Mouse (Mus musculus): ENCODE results near the gene Sult1b1. TPM values are rescaled to one million over a fixed set of nuclear protein-coding genes. Genes with fewer than 3 reads are reported as not detected.

The Sult1b1 gene
- total RNA-seq, 2 experiments from 2014 or later: not detected

Other genes starting within 250 kb of the Sult1b1 start
- gene Ugt2a3, start 201.0 kb downstream of the Sult1b1 start, total RNA-seq (2021): not detected
- not detected for gene Ugt2b38, start 114.0 kb downstream of the Sult1b1 start, total RNA-seq (2021)
- gene Ugt2a2, start 55.9 kb downstream of the Sult1b1 start, total RNA-seq (2021): not detected
- not detected for gene Gm43638, start 51.4 kb downstream of the Sult1b1 start, total RNA-seq (2021)
- gene Ugt2a1, start 47.3 kb downstream of the Sult1b1 start, total RNA-seq (2021): not detected
- not detected for gene Sult1d1, start 30.8 kb upstream of the Sult1b1 start, total RNA-seq (2021)
- gene Sult1e1, start 53.4 kb upstream of the Sult1b1 start, total RNA-seq (2021): not detected
- gene Csn1s1, start 128.0 kb upstream of the Sult1b1 start, total RNA-seq (2021): not detected
- gene Csn2, start 161.4 kb upstream of the Sult1b1 start, total RNA-seq (2021): not detected
- not detected for gene Csn1s2a, start 236.4 kb upstream of the Sult1b1 start, total RNA-seq (2021)